Mouse (Mus musculus) intestine, embryonic 16.5 days (tissue): ENCODE data around the gene Supt3. TPM values are rescaled to one million over a fixed set of nuclear protein-coding genes. Genes with fewer than 3 reads are reported as not detected.

Source experiments
- ATAC-seq: fragments of 200-750 bp; cut with Nextera tagmentation; 2 replicates; pipeline ENCODE4 v1.8.0; 2017; ENCODE audit warnings: moderate TSS enrichment, moderate library complexity
- H3K27ac ChIP-seq: fragments of 300-500 bp; sonication (generic); 2 replicates; pipeline ENCODE4 v1.5.1; 2014; ENCODE audit warnings: mild to moderate bottlenecking, low read length
- H3K27me3 ChIP-seq: fragments of 300-500 bp; sonication (generic); replicated peaks from 2 replicates; pipeline ENCODE4 v1.6.1; 2014; ENCODE audit warnings: low read length, control low read depth, mixed read lengths; ENCODE audit not compliant: control insufficient read depth, insufficient read depth
- H3K36me3 ChIP-seq: fragments of 300-500 bp; sonication (generic); 2 replicates; pipeline ENCODE4 v1.6.1; 2014; ENCODE audit warnings: low read length, control low read depth; ENCODE audit not compliant: control insufficient read depth, insufficient read depth
- H3K4me1 ChIP-seq: fragments of 300-500 bp; sonication (generic); 2 replicates; pipeline ENCODE4 v1.6.1; 2014; ENCODE audit warnings: low read length, control low read depth, mixed read lengths; ENCODE audit not compliant: control insufficient read depth, insufficient read depth
- H3K4me2 ChIP-seq: fragments of 300-500 bp; sonication (generic); 2 replicates; pipeline ENCODE4 v1.6.1; 2014; ENCODE audit warnings: low read depth, low read length, control low read depth
- H3K4me3 ChIP-seq: fragments of 300-500 bp; sonication (generic); 2 replicates; pipeline ENCODE4 v1.5.1; 2014; ENCODE audit warnings: mild to moderate bottlenecking, low read length
- H3K9ac ChIP-seq: fragments of 300-500 bp; sonication (generic); 2 replicates; pipeline ENCODE4 v1.6.1; 2014; ENCODE audit warnings: low read depth, low read length
- H3K9me3 ChIP-seq: fragments of 300-500 bp; sonication (generic); 2 replicates; pipeline ENCODE4 v1.6.1; 2016; ENCODE audit warnings: low read length, control low read depth; ENCODE audit not compliant: control insufficient read depth
- WGBS: fragments of 180-500 bp; shearing (Covaris S2); extraction: QIAGEN DNeasy Blood & Tissue Kit; methylation state at CpG from one replicate; pipeline ENCODE4 v1.1.7; 2014; 5-methylcytosine and 5-hydroxymethylcytosine counted together
- polyA plus RNA-seq: library from polyadenylated mRNA; unstranded; fragments of >200 nt; fragmentation: Nextera tagmentation; extraction: Ambion mirVana; gene quantifications from 2 replicates; pipeline ENCODE4 v1.2.1, GENCODE M21; 2015

Gene Supt3
- polyA plus RNA-seq, 1 experiment from 2014 or later, result 15.7 TPM

DNA sequence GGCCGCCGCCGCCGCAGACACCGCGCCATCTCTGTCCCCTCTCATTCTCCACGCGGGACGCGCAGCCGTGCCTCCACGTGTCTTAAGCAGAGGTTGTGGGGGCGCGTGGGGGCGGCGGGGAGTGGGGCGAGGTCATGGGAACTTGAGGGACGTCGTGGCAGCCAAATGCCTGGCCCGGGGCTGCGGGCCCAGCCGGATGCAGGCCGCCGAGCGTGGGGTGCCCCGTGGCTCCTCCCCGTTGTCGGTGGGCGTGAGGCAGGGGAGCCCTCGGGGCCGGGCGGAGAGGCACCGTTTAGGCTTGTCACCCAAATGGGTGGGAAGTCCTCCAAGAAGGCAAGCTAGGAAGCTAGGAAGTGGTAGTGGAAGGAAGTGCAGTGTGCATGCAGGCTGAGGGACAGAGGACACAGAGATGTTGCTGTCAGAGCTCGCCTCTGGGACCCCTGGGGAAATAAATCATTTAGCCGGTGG, 419 bp downstream of the Supt3 start:
- Histone ChIP-seq H3K9me3 (no peaks in the 10 kb centered on the region), H3K4me2 (peak overlapping the region; percentile 51), H3K4me1 (peaks cover 3% of the 10 kb centered on the region; the same call in 1 of the 2 replicates), H3K27ac (peak overlapping the region; percentile 84), H3K36me3 (no peaks in the 10 kb centered on the region), H3K9ac (peak overlapping the region; percentile 98), H3K27me3 (no peaks in the 10 kb centered on the region), H3K4me3 (peak overlapping the region; percentile 92)
- WGBS, result under 1% methylated on average over 35 of the region's 35 CpGs
- ATAC-seq, result peak; percentile 88

DNA sequence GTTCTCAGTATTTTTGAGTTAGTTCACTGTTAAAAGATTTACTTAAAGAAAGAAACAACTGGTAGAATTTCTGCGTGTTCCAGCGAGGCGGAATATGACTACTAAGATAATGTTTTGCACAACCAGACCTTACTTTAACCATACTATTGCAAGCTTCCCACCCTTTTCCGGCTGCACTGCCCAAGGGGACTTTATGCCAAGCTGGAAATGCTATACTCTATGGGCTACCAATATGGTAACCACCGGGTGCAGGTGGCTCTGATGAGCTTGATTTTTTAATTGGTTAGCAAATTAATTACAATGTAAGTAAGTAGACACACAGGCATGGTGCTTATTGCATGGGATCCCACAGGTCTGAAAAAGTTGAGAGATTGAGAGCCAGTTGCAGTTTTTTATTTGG, 1.2 kb downstream of the Supt3 start:
- 71% methylated on average over 5 of the region's 5 CpGs for WGBS
- H3K4me3 ChIP-seq, result no peak overlapping the region
- no peaks in the 10 kb centered on the region for H3K36me3 ChIP-seq
- peaks cover 3% of the 10 kb centered on the region; the same call in 1 of the 2 replicates for H3K4me1 ChIP-seq
- H3K9ac ChIP-seq, result no peak overlapping the region
- no peaks in the 10 kb centered on the region for H3K27me3 ChIP-seq
- ATAC-seq, result no peak
- no peaks in the 10 kb centered on the region for H3K9me3 ChIP-seq
- H3K4me2 ChIP-seq, result no peak overlapping the region
- H3K27ac ChIP-seq, result no peak overlapping the region

DNA sequence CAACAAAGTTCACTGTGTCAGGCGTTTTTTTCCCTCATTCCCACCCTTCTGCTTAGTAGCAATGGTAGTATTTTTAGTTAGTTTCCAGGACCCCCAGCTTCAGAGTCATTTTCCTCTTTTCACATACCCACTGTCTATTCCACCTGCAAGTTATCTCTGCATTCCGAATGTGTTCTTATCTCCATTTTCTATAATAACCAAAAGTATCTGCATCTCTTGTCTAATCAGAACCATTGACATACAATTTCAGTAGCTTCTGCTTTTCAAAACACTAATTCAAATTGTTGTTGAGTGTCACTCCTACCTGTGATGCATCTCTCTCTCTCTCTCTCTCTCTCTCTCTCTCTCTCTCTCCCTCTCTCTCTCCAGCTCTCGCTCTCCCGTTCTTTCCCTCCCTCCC, 3.4 kb downstream of the Supt3 start:
- 66% methylated on average over 4 of the region's 4 CpGs for WGBS
- H3K36me3 ChIP-seq, result no peaks in the 10 kb centered on the region
- H3K27ac ChIP-seq, result no peak overlapping the region
- H3K9ac ChIP-seq, result no peak overlapping the region
- ATAC-seq, result no peak
- H3K9me3 ChIP-seq, result no peaks in the 10 kb centered on the region
- H3K4me3 ChIP-seq, result no peak overlapping the region
- no peaks in the 10 kb centered on the region for H3K27me3 ChIP-seq
- peaks cover 3% of the 10 kb centered on the region; the same call in 1 of the 2 replicates for H3K4me1 ChIP-seq
- H3K4me2 ChIP-seq, result no peak overlapping the region

DNA sequence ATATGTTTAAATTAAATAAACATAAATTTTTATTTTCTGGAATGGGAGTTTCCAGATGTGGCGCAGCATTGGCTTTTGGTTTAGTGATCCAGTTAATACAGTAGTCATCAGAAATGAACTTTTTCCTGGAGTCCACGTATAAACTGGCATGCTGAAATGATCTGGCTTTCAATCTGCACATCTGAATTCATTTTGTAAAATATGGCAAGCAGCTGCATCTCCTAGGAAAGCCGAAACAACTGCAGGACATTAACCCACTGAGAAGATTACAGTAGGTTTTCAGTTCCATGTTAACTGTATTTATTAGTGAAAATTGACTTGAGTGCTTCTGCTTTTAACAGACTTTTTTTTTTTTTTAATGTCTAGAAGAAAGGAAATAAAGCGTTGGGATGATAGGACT, 5.4 kb downstream of the Supt3 start:
- Histone ChIP-seq H3K4me3 (no peak overlapping the region), H3K27me3 (no peaks in the 10 kb centered on the region), H3K27ac (no peak overlapping the region), H3K36me3 (no peaks in the 10 kb centered on the region), H3K4me2 (no peak overlapping the region), H3K4me1 (peaks cover 3% of the 10 kb centered on the region; the same call in 1 of the 2 replicates), H3K9me3 (no peaks in the 10 kb centered on the region), H3K9ac (no peak overlapping the region)
- WGBS, result 90% methylated on average over 4 of the region's 4 CpGs
- ATAC-seq, result no peak

DNA sequence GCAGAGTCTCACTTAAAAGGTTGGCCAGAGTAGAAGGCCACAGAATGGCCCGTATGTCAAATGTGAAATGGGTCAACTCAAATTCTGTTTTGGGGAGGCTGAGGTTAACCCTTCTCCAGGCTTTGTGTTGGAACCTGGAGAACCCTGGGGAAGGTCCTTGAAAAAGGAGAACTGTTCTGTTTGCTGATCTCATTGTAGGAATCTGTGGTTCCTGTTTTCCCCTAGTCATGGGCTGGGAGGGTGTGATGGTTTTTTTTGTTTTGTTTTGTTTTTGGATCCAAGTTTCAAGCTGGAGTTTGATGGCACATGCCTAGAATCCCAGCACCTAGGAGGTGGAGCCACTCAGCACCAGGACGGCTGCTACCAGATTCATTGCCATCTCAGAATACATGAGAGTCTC, 6.2 kb downstream of the Supt3 start:
- no peak overlapping the region for H3K4me3 ChIP-seq
- no peaks in the 10 kb centered on the region for H3K36me3 ChIP-seq
- no peaks in the 10 kb centered on the region for H3K9me3 ChIP-seq
- no peak overlapping the region for H3K9ac ChIP-seq
- no peak overlapping the region for H3K27ac ChIP-seq
- 80% methylated on average over 2 of the region's 2 CpGs for WGBS
- H3K4me1 ChIP-seq, result peaks cover 2% of the 10 kb centered on the region; the same call in 1 of the 2 replicates
- no peak overlapping the region for H3K4me2 ChIP-seq
- H3K27me3 ChIP-seq, result no peaks in the 10 kb centered on the region
- no peak for ATAC-seq

DNA sequence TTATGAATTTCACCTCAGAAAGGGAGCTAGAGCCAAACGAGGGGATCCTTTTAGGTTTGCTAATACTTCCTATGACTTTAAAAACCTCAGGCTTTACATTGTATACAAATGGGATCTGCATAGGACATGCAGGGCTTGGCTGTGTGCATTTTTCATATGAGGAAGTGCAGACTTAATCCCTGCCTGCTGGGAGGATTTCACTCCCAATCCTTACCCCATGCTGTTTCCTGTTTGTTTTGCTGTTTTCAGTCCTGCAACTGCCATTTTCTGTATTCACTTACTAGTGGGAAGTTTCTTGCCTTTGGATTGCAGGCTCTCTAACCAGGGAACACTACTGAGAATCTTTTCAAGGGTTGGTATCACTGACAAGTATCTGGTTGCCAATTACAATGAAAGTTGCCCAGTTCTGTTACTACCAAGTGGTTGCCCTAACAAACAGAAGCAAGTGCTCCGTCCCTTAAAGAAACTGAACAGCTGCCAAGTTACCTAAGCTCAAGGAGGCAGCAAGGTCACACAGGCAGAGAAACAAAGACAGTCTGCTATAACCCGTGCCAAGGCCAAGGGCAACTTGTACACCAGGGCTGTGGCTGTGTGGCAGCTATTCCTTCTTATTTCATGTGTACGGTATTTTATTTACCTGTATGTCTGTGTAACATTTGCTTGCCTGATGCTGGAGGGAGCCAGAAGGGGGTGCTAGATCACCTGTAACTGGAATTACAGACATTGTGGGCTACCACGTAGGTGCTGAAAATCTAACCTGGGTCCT, 12.2 kb downstream of the Supt3 start:
- no peak overlapping the region for H3K27ac ChIP-seq
- H3K27me3 ChIP-seq, result no peaks in the 10 kb centered on the region
- no peaks in the 10 kb centered on the region for H3K4me1 ChIP-seq
- H3K9ac ChIP-seq, result no peak overlapping the region
- no peaks in the 10 kb centered on the region for H3K9me3 ChIP-seq
- ATAC-seq, result no peak
- 82% methylated on average over 5 of the region's 5 CpGs for WGBS
- H3K36me3 ChIP-seq, result no peaks in the 10 kb centered on the region
- H3K4me3 ChIP-seq, result no peak overlapping the region
- no peak overlapping the region for H3K4me2 ChIP-seq

DNA sequence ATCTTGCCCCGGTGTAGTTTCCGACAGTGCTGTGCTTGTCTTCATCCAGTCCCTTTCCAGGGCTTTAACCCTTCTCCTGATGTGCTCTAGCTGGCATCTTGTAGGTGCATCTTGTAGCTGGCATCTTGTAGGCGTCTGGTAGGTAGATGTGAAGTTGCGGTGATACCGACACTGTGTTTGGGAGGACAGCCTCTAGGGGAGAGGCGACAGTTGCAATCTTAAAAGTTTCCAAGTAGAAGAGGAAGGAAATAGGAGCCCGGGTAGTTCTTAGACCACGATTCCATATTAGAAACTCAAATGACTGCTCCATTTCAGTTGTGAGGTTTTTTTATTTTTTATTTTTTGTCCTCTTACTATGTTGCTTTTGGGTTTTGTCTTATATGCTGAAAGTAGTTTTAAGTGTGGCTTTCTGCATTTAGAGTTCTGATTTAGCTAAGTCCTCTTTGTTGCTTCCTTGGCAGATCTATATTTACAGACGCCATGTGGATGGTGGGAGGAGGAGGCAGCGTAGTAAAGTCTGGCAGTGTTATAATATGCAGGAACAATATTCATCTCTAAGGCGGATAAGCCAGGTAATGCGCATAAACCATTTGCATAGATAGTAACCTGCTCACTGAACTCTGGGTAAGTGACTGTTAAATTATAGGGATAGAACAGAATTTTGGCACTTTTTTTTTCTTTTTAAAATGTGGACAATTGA, 15.4 kb downstream of the Supt3 start:
- no peak overlapping the region for H3K4me2 ChIP-seq
- ATAC-seq, result no peak
- H3K9me3 ChIP-seq, result no peaks in the 10 kb centered on the region
- no peak overlapping the region for H3K9ac ChIP-seq
- 90% methylated on average over 12 of the region's 12 CpGs for WGBS
- no peaks in the 10 kb centered on the region for H3K27me3 ChIP-seq
- H3K4me1 ChIP-seq, result no peaks in the 10 kb centered on the region
- no peak overlapping the region for H3K4me3 ChIP-seq
- no peaks in the 10 kb centered on the region for H3K36me3 ChIP-seq
- H3K27ac ChIP-seq, result no peak overlapping the region

DNA sequence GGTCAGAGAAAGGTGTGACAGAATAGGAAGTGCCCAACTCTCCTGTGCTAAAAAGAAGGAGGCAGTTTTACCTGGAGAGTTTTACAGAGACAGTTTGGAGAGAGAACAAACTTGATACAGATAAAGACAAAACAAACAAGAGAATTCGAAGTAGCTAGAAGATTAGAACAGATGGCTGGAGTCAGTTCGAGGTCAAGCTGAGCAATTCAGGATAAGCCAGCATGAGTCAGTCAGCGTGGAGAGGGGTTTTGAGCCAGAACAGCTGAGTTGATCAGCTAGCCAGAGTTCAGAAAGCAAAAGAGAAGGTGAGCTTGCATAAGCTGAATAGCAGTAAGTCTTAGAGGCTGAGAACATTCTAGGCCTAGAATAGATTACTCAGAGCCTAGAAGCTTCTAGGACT, 20.4 kb downstream of the Supt3 start:
- no peak overlapping the region for H3K27ac ChIP-seq
- H3K4me3 ChIP-seq, result no peak overlapping the region
- no peaks in the 10 kb centered on the region for H3K36me3 ChIP-seq
- ATAC-seq, result no peak
- H3K27me3 ChIP-seq, result no peaks in the 10 kb centered on the region
- no peaks in the 10 kb centered on the region for H3K9me3 ChIP-seq
- no peak overlapping the region for H3K4me2 ChIP-seq
- WGBS, result 32% methylated on average over 3 of the region's 3 CpGs
- no peak overlapping the region for H3K9ac ChIP-seq
- no peaks in the 10 kb centered on the region for H3K4me1 ChIP-seq

DNA sequence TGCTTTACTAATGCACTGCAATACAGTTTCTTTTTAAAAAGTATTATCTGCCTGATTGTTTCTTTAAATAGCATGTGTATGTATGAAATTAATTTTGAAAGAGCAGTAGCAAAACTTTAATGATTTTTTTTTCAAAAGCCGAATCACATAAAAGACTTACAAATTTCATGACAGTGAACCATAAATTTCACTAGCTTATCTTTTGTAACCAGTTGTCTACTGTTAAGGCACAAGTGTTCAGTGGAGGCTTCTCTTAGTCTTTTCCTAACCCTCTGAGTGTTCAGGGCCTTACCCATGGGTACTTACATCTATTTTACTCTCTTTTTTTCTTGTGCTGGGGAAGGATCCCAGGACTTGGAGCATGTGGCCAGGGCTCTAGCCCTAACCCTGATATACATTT, 30.1 kb downstream of the Supt3 start:
- no peak for ATAC-seq
- no peak overlapping the region for H3K9ac ChIP-seq
- WGBS, result 90% methylated on average over 1 of the region's 1 CpGs
- no peaks in the 10 kb centered on the region for H3K4me1 ChIP-seq
- H3K9me3 ChIP-seq, result no peaks in the 10 kb centered on the region
- no peak overlapping the region for H3K4me2 ChIP-seq
- no peaks in the 10 kb centered on the region for H3K36me3 ChIP-seq
- no peak overlapping the region for H3K27ac ChIP-seq
- no peaks in the 10 kb centered on the region for H3K27me3 ChIP-seq
- no peak overlapping the region for H3K4me3 ChIP-seq
